Comparison of ENCODE assay signal across 8 mouse cellular contexts in genomic region chr4:141767353-141768036, GRCm38 (mm10). TPM values are rescaled to one million over a fixed set of nuclear protein-coding genes. Genes with fewer than 3 reads are reported as not detected.
DNase-seq lines count a peak whose midpoint lies in the region; ATAC-seq and TF ChIP-seq lines count a peak whose summit lies in the region.

No protein-coding gene starts in this region.

- WGBS in embryonic facial prominence, embryonic 12.5 days, result 73% methylated on average over 19 of the region's 19 CpGs
- 79% methylated on average over 19 of the region's 19 CpGs for WGBS in embryonic facial prominence, embryonic 10.5 days
- 52% methylated on average over 19 of the region's 19 CpGs for WGBS in liver, postnatal 0 days (ENCODE audit: insufficient replicate concordance)
- WGBS in stomach, embryonic 14.5 days, result 69% methylated on average over 19 of the region's 19 CpGs
- WGBS in thymus, adult 2 months, result 96% methylated on average over 19 of the region's 19 CpGs

- H3K9me3 ChIP-seq in embryonic facial prominence, embryonic 12.5 days, result no peaks in the 10 kb centered on the region
- no peaks in the 10 kb centered on the region for H3K9me3 ChIP-seq in embryonic facial prominence, embryonic 10.5 days
- no peaks in the 10 kb centered on the region for H3K9me3 ChIP-seq in liver, postnatal 0 days (ENCODE audit: low read length)
- no peaks in the 10 kb centered on the region for H3K9me3 ChIP-seq in stomach, embryonic 14.5 days (ENCODE audit: control insufficient read depth, low read depth, low read length)

- DNase-seq in embryonic facial prominence, embryonic 10.5 days (ENCODE audit: low spot score), result no peak
- DNase-seq in 3134 (ENCODE audit: extremely low read depth, insufficient read length, low spot score), result peak; percentile 87
- peak; percentile 79 to 81 for DNase-seq in cerebellum, postnatal 25 days
- peak; percentile 71 for DNase-seq in heart, postnatal 4 days
- DNase-seq in liver, postnatal 0 days, result peak; percentile 63
- no peak for DNase-seq in thymus, adult 2 months

- ATAC-seq in embryonic facial prominence, embryonic 12.5 days (ENCODE audit: insufficient number of reproducible peaks, insufficient read depth, low FRiP score, low TSS enrichment), result 0 out of 2 replicates have a peak, but pooled peaks have one; percentile 53
- peak; percentile 85 for ATAC-seq in liver, postnatal 0 days
- ATAC-seq in stomach, embryonic 14.5 days (ENCODE audit: insufficient number of reproducible peaks, insufficient read depth, low FRiP score, low read depth), result peak; percentile 64

- TF ChIP-seq EP300 in liver, postnatal 0 days (IDR thresholded peaks at IDR 0.05; ENCODE audit: low read depth), result 0 out of 2 replicates have a peak, but pooled peaks have one; percentile 50

- H3K27ac ChIP-seq in embryonic facial prominence, embryonic 12.5 days, result peak overlapping the region; percentile 77
- H3K27ac ChIP-seq in embryonic facial prominence, embryonic 10.5 days (replicated peaks), result no peak overlapping the region
- peak overlapping the region; percentile 61 for H3K27ac ChIP-seq in liver, postnatal 0 days (ENCODE audit: low read depth)
- H3K27ac ChIP-seq in stomach, embryonic 14.5 days (ENCODE audit: low read length), result peak overlapping the region; percentile 80
- H3K27ac ChIP-seq in thymus, adult 2 months (ENCODE audit: control insufficient read depth, insufficient read depth, low read length), result no peak overlapping the region

- H3K4me1 ChIP-seq in embryonic facial prominence, embryonic 12.5 days, result 0 out of 2 replicates have a peak, but pooled peaks cover 3% of the 10 kb centered on the region
- H3K4me1 ChIP-seq in embryonic facial prominence, embryonic 10.5 days, result no peaks in the 10 kb centered on the region
- peaks cover 47% of the 10 kb centered on the region for H3K4me1 ChIP-seq in liver, postnatal 0 days (ENCODE audit: insufficient read depth)
- peaks cover 11% of the 10 kb centered on the region for H3K4me1 ChIP-seq in stomach, embryonic 14.5 days (ENCODE audit: control insufficient read depth, insufficient read depth, low read length)
- no peaks in the 10 kb centered on the region for H3K4me1 ChIP-seq in thymus, adult 2 months (replicated peaks; ENCODE audit: control insufficient read depth, insufficient read depth, low read length)

- H3K36me3 ChIP-seq in embryonic facial prominence, embryonic 12.5 days, result peaks cover 92% of the 10 kb centered on the region
- H3K36me3 ChIP-seq in embryonic facial prominence, embryonic 10.5 days (replicated peaks), result peaks cover 96% of the 10 kb centered on the region
- H3K36me3 ChIP-seq in liver, postnatal 0 days (replicated peaks; ENCODE audit: insufficient read depth, low read length), result peaks cover 47% of the 10 kb centered on the region
- H3K36me3 ChIP-seq in stomach, embryonic 14.5 days (ENCODE audit: control insufficient read depth, insufficient read depth, low read length), result peaks cover 54% of the 10 kb centered on the region
- H3K36me3 ChIP-seq in thymus, adult 2 months (ENCODE audit: control insufficient read depth, insufficient read depth, low read length), result peaks cover 51% of the 10 kb centered on the region

- no peak for TF ChIP-seq POLR2A in thymus, adult 2 months (IDR thresholded peaks at IDR 0.05; ENCODE audit: control insufficient read depth, extremely low read depth, insufficient read depth, low read length, poor library complexity)

- H3K9ac ChIP-seq in embryonic facial prominence, embryonic 12.5 days, result no peak overlapping the region
- H3K9ac ChIP-seq in liver, postnatal 0 days (replicated peaks), result peak overlapping the region; percentile 33; the same call in 1 of the 2 replicates
- H3K9ac ChIP-seq in stomach, embryonic 14.5 days (replicated peaks; ENCODE audit: low read depth, low read length), result no peak overlapping the region

- no peaks in the 10 kb centered on the region for H3K27me3 ChIP-seq in embryonic facial prominence, embryonic 12.5 days
- no peaks in the 10 kb centered on the region for H3K27me3 ChIP-seq in embryonic facial prominence, embryonic 10.5 days (replicated peaks; ENCODE audit: low read depth, poor library complexity, severe bottlenecking)
- H3K27me3 ChIP-seq in liver, postnatal 0 days (ENCODE audit: insufficient read depth, low read length), result no peaks in the 10 kb centered on the region
- no peaks in the 10 kb centered on the region for H3K27me3 ChIP-seq in stomach, embryonic 14.5 days (ENCODE audit: control insufficient read depth, insufficient read depth, low read length)
- no peaks in the 10 kb centered on the region for H3K27me3 ChIP-seq in thymus, adult 2 months (ENCODE audit: control insufficient read depth, insufficient read depth, low read length)

- no peak overlapping the region for H3K4me3 ChIP-seq in embryonic facial prominence, embryonic 12.5 days
- no peak overlapping the region for H3K4me3 ChIP-seq in embryonic facial prominence, embryonic 10.5 days
- peak overlapping the region; percentile 20 for H3K4me3 ChIP-seq in liver, postnatal 0 days (ENCODE audit: low read depth, low read length)
- H3K4me3 ChIP-seq in stomach, embryonic 14.5 days (ENCODE audit: low read depth, low read length), result no peak overlapping the region
- no peak overlapping the region for H3K4me3 ChIP-seq in thymus, adult 2 months (ENCODE audit: control insufficient read depth, insufficient read depth, low read length)

- no peak for TF ChIP-seq CTCF in liver, postnatal 0 days (IDR thresholded peaks at IDR 0.05; ENCODE audit: low read depth)
- no peak for TF ChIP-seq CTCF in thymus, adult 2 months (IDR thresholded peaks at IDR 0.05; ENCODE audit: borderline replicate concordance, control insufficient read depth, extremely low read depth, insufficient read depth, low read length, poor library complexity)

- H3K4me2 ChIP-seq in embryonic facial prominence, embryonic 12.5 days (replicated peaks), result no peak overlapping the region
- H3K4me2 ChIP-seq in liver, postnatal 0 days (ENCODE audit: low read depth, low read length), result peak overlapping the region; percentile 63
- H3K4me2 ChIP-seq in stomach, embryonic 14.5 days (replicated peaks; ENCODE audit: low read depth, low read length), result no peak overlapping the region; the same call in 1 of the 2 replicates

RNA-seq across cellular contexts. Expression of gene Agmat, which starts 21.0 kb away (rescaled TPM):
- not detected in 2 replicates for polyA plus RNA-seq in embryonic facial prominence, embryonic 12.5 days (2016; fragmentation: Nextera tagmentation; extraction: Ambion mirVana)
- not detected in 2 replicates for polyA plus RNA-seq in embryonic facial prominence, embryonic 10.5 days (2016; fragmentation: Nextera tagmentation; extraction: Ambion mirVana)
- total RNA-seq in heart, postnatal 4 days (2021), result under 1 TPM; 0.43 to 0.57 TPM
- polyA plus RNA-seq in liver, postnatal 0 days (2015; fragmentation: Nextera tagmentation; extraction: Ambion mirVana), result 101 and 105 TPM in 2 replicates
- polyA plus RNA-seq in stomach, embryonic 14.5 days (2014; fragmentation: Nextera tagmentation; extraction: Ambion mirVana), result not detected in 2 replicates
- 0.18 and 0.92 TPM in 2 replicates for polyA plus RNA-seq in thymus, adult 2 months (2012; rRNA removed)

RNA-seq across cellular contexts. Expression of gene Dnajc16, which starts 23.2 kb away (rescaled TPM):
- 4.1 and 4.7 TPM in 2 replicates for polyA plus RNA-seq in embryonic facial prominence, embryonic 12.5 days (2016; fragmentation: Nextera tagmentation; extraction: Ambion mirVana)
- 4.0 and 4.8 TPM in 2 replicates for polyA plus RNA-seq in embryonic facial prominence, embryonic 10.5 days (2016; fragmentation: Nextera tagmentation; extraction: Ambion mirVana)
- total RNA-seq in heart, postnatal 4 days (2021), result 10 to 100 TPM; 16.6 to 16.8 TPM
- 2.7 TPM in 2 replicates for polyA plus RNA-seq in liver, postnatal 0 days (2015; fragmentation: Nextera tagmentation; extraction: Ambion mirVana)
- 3.7 and 5.0 TPM in 2 replicates for polyA plus RNA-seq in stomach, embryonic 14.5 days (2014; fragmentation: Nextera tagmentation; extraction: Ambion mirVana)
- polyA plus RNA-seq in thymus, adult 2 months (2012; rRNA removed), result 11.8 and 11.9 TPM in 2 replicates

RNA-seq across cellular contexts. Expression of gene Casp9, which starts 25.9 kb away (rescaled TPM):
- 18.1 and 21.9 TPM in 2 replicates for polyA plus RNA-seq in embryonic facial prominence, embryonic 12.5 days (2016; fragmentation: Nextera tagmentation; extraction: Ambion mirVana)
- polyA plus RNA-seq in embryonic facial prominence, embryonic 10.5 days (2016; fragmentation: Nextera tagmentation; extraction: Ambion mirVana), result 21.2 and 23.1 TPM in 2 replicates
- 10 to 100 TPM; 13.5 to 13.8 TPM for total RNA-seq in heart, postnatal 4 days (2021)
- 6.3 and 7.4 TPM in 2 replicates for polyA plus RNA-seq in liver, postnatal 0 days (2015; fragmentation: Nextera tagmentation; extraction: Ambion mirVana)
- 18.0 and 19.3 TPM in 2 replicates for polyA plus RNA-seq in stomach, embryonic 14.5 days (2014; fragmentation: Nextera tagmentation; extraction: Ambion mirVana)
- 16.0 and 16.9 TPM in 2 replicates for polyA plus RNA-seq in thymus, adult 2 months (2012; rRNA removed)

RNA-seq across cellular contexts. Expression of gene Ddi2, which starts 44.3 kb away (rescaled TPM):
- 28.7 and 29.5 TPM in 2 replicates for polyA plus RNA-seq in embryonic facial prominence, embryonic 12.5 days (2016; fragmentation: Nextera tagmentation; extraction: Ambion mirVana)
- 28.1 and 31.8 TPM in 2 replicates for polyA plus RNA-seq in embryonic facial prominence, embryonic 10.5 days (2016; fragmentation: Nextera tagmentation; extraction: Ambion mirVana)
- total RNA-seq in heart, postnatal 4 days (2021), result 10 to 100 TPM; 34.9 to 36.8 TPM
- 21.7 and 22.6 TPM in 2 replicates for polyA plus RNA-seq in liver, postnatal 0 days (2015; fragmentation: Nextera tagmentation; extraction: Ambion mirVana)
- 18.8 and 19.6 TPM in 2 replicates for polyA plus RNA-seq in stomach, embryonic 14.5 days (2014; fragmentation: Nextera tagmentation; extraction: Ambion mirVana)
- 15.6 and 25.5 TPM in 2 replicates for polyA plus RNA-seq in thymus, adult 2 months (2012; rRNA removed)

RNA-seq across cellular contexts. Expression of gene Cela2a, which starts 58.5 kb away (rescaled TPM):
- polyA plus RNA-seq in embryonic facial prominence, embryonic 12.5 days (2016; fragmentation: Nextera tagmentation; extraction: Ambion mirVana), result not detected in 2 replicates
- not detected in 2 replicates for polyA plus RNA-seq in embryonic facial prominence, embryonic 10.5 days (2016; fragmentation: Nextera tagmentation; extraction: Ambion mirVana)
- not detected for total RNA-seq in heart, postnatal 4 days (2021)
- polyA plus RNA-seq in liver, postnatal 0 days (2015; fragmentation: Nextera tagmentation; extraction: Ambion mirVana), result 0.61 and 28.3 TPM in 2 replicates
- 0.73 TPM in 1 of 2 replicates, not detected in the other for polyA plus RNA-seq in stomach, embryonic 14.5 days (2014; fragmentation: Nextera tagmentation; extraction: Ambion mirVana)
- polyA plus RNA-seq in thymus, adult 2 months (2012; rRNA removed), result 0.46 and 2.1 TPM in 2 replicates

Comparison
In these comparisons a context has a peak if more than half of its experiments do, and no peak if none do; other contexts are left out.
1. H3K27ac ChIP-seq: peak in embryonic facial prominence, embryonic 12.5 days (single experiment), liver, postnatal 0 days (single experiment) and stomach, embryonic 14.5 days (single experiment); none in embryonic facial prominence, embryonic 10.5 days (single experiment) and thymus, adult 2 months (single experiment).
2. DNase-seq: peak in 3134 (single experiment), cerebellum, postnatal 25 days (2 of 2), heart, postnatal 4 days (single experiment) and liver, postnatal 0 days (single experiment); none in embryonic facial prominence, embryonic 10.5 days (single experiment) and thymus, adult 2 months (single experiment).
3. RNA of gene Agmat, which starts 21.0 kb away (polyA plus RNA-seq): 101 to 105 TPM in liver, postnatal 0 days; 0.18 to 0.92 TPM in thymus, adult 2 months, not detected in stomach, embryonic 14.5 days, not detected in embryonic facial prominence, embryonic 10.5 days and not detected in embryonic facial prominence, embryonic 12.5 days; every median in the first group is over 10 times any median in the second.
4. Peak in every context shown above with its lines, with median percentiles within 50 percentile points of each other: ATAC-seq.